Mouse (Mus musculus) heart, postnatal 0 days (tissue): Measurements from ENCODE around the gene Map1s.

ENCODE experiments used
- CTCF ChIP-seq: IDR thresholded peaks from 2 replicates; pipeline ENCODE4 v1.5.1; 2016; ENCODE audit warnings: antibody characterized with exemption, control low read depth, low read depth
- EP300 ChIP-seq: IDR thresholded peaks from 2 replicates; pipeline ENCODE4 v1.6.1; 2016; ENCODE audit warnings: antibody characterized with exemption, low read depth

DNA sequence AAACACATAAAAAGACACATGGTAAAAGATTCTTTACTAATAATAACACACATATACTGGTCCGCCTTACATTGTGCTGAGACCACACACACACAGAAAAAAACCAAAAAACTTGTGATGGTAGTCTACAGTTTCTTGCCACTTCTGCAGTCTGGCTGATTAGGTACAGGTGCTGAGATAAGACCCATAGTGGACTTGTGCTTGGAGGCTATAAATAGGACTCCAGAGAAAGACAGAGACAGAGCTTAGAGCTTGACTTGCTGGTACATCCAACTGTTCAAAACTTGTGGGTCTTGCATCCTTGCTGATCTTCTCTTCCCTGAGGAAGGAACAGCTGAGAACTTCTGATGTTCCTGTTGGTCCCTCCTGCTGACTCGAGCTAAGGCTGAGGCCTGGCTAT lies 1.8 kb downstream of the Map1s start:
- TF ChIP-seq CTCF (no peak), EP300 (no peak)
